Mouse (Mus musculus) CH12.LX (cell line): ENCODE data around the gene Myo3b. TPM values are rescaled to one million over a fixed set of nuclear protein-coding genes. Genes with fewer than 3 reads are reported as not detected.

Source experiments
- DNase-seq: peaks from one replicate; pipeline ENCODE4 v3.0.0-alpha.2; 2013; ENCODE audit errors: extremely low read depth
- H3K27ac ChIP-seq: 2 replicates; pipeline ENCODE4 v1.5.1; 2012; ENCODE audit warnings: low read depth, mild to moderate bottlenecking, control low read depth, moderate library complexity; ENCODE audit not compliant: insufficient read depth
- H3K27me3 ChIP-seq: replicated peaks from 2 replicates; pipeline ENCODE3; 2012; ENCODE audit warnings: inconsistent platforms
- H3K36me3 ChIP-seq, 2 experiments: replicated peaks in 1 of 2; 2 replicates each; pipeline versions ENCODE3 to v1.6.1; 2012; ENCODE audit warnings: inconsistent platforms in 1 of 2, low read length in 1 of 2, mild to moderate bottlenecking in 1 of 2, mixed read lengths in 1 of 2, moderate library complexity in 1 of 2; ENCODE audit not compliant: control insufficient read depth in 1 of 2, insufficient read depth in 1 of 2
- H3K4me1 ChIP-seq, 2 experiments: 2 replicates each; pipeline ENCODE4 v1.6.1; 2012; ENCODE audit warnings: inconsistent platforms in 1 of 2, moderate library complexity in 1 of 2; ENCODE audit not compliant: insufficient read depth in 2 of 2, control insufficient read depth in 1 of 2
- H3K4me2 ChIP-seq: 2 replicates; pipeline ENCODE4 v1.6.1; 2012; ENCODE audit warnings: low read depth, mild to moderate bottlenecking, control low read depth; ENCODE audit not compliant: poor library complexity, insufficient read depth, severe bottlenecking
- H3K4me3 ChIP-seq, 3 experiments: fragments of 150-350 bp in 1 of 3; sonication (generic) in 1 of 3; replicated peaks in 1 of 3; 2 replicates each; pipeline versions ENCODE3 to v1.5.1; 2011 to 2012; ENCODE audit warnings: low read depth in 2 of 3, low read length in 2 of 3, mild to moderate bottlenecking in 2 of 3, moderate library complexity in 2 of 3, control low read depth in 1 of 3, improper control_type of control experiment in 1 of 3, inconsistent platforms in 1 of 3, mixed read lengths in 1 of 3; ENCODE audit not compliant: poor library complexity in 1 of 3
- H3K79me2 ChIP-seq: replicated peaks from 2 replicates; pipeline ENCODE4 v1.6.1; 2012; ENCODE audit warnings: mild to moderate bottlenecking, moderate library complexity; ENCODE audit not compliant: control insufficient read depth, poor library complexity, insufficient read depth, severe bottlenecking; ENCODE audit errors: extremely low read depth
- H3K9ac ChIP-seq: 2 replicates; pipeline ENCODE4 v1.6.1; 2012; ENCODE audit warnings: low read depth, mild to moderate bottlenecking, control low read depth, moderate library complexity; ENCODE audit not compliant: insufficient read depth
- H3K9me3 ChIP-seq: replicated peaks from 2 replicates; pipeline ENCODE3; 2012; ENCODE audit warnings: low read length, inconsistent platforms, mixed read lengths
- BHLHE40 ChIP-seq: IDR thresholded peaks from 2 replicates; pipeline ENCODE4 v1.6.1; 2011; ENCODE audit warnings: mild to moderate bottlenecking, low read depth, low read length, improper control_type of control experiment
- CHD1 ChIP-seq: IDR thresholded peaks from 2 replicates; pipeline ENCODE4 v1.6.1; 2012; ENCODE audit warnings: low read depth, low read length, improper control_type of control experiment, inconsistent platforms
- CTCF ChIP-seq, 2 experiments: IDR thresholded peaks in 1 of 2; conservative IDR thresholded peaks in 1 of 2; 2 replicates each; pipeline ENCODE4 v1.5.1; 2011 to 2012; ENCODE audit warnings: low read depth in 2 of 2, low read length in 2 of 2, improper control_type of control experiment in 1 of 2, inconsistent platforms in 1 of 2, mild to moderate bottlenecking in 1 of 2, moderate library complexity in 1 of 2
- ELF1 ChIP-seq: IDR thresholded peaks from 2 replicates; pipeline ENCODE4 v1.6.1; 2014; ENCODE audit warnings: low read depth, mild to moderate bottlenecking, inconsistent platforms, low read length, improper control_type of control experiment
- ETS1 ChIP-seq: conservative IDR thresholded peaks from 2 replicates; pipeline ENCODE4 v1.6.1; 2012; ENCODE audit warnings: low read depth, mild to moderate bottlenecking, inconsistent platforms, low read length, improper control_type of control experiment, moderate library complexity
- GABPA ChIP-seq: IDR thresholded peaks from 2 replicates; pipeline ENCODE4 v1.6.1; 2012; ENCODE audit warnings: low read depth, low read length, improper control_type of control experiment, inconsistent platforms; ENCODE audit not compliant: insufficient replicate concordance
- HCFC1 ChIP-seq: IDR thresholded peaks from 2 replicates; pipeline ENCODE4 v1.6.1; 2012; ENCODE audit warnings: low read depth, mild to moderate bottlenecking, inconsistent platforms, low read length, improper control_type of control experiment
- IRF4 ChIP-seq: IDR thresholded peaks from 2 replicates; pipeline ENCODE4 v1.6.1; 2014; ENCODE audit warnings: low read depth, mild to moderate bottlenecking, inconsistent platforms, low read length, improper control_type of control experiment
- JUND ChIP-seq: conservative IDR thresholded peaks from 2 replicates; pipeline ENCODE4 v1.6.1; 2011; ENCODE audit warnings: low read depth, low read length, improper control_type of control experiment
- KAT2A ChIP-seq: IDR thresholded peaks from 2 replicates; pipeline ENCODE4 v1.6.1; 2012; ENCODE audit warnings: low read length, improper control_type of control experiment, inconsistent platforms; ENCODE audit not compliant: insufficient replicate concordance
- MAFK ChIP-seq: IDR thresholded peaks from 2 replicates; pipeline ENCODE4 v1.6.1; 2011; ENCODE audit warnings: low read length, improper control_type of control experiment; ENCODE audit not compliant: insufficient replicate concordance
- MAX ChIP-seq: IDR thresholded peaks from 2 replicates; pipeline ENCODE4 v1.6.1; 2011; ENCODE audit warnings: low read length, improper control_type of control experiment
- MAZ ChIP-seq: IDR thresholded peaks from 2 replicates; pipeline ENCODE4 v1.6.1; 2012; ENCODE audit warnings: low read depth, mild to moderate bottlenecking, inconsistent platforms, low read length, improper control_type of control experiment, moderate library complexity
- MXI1 ChIP-seq: IDR thresholded peaks from 2 replicates; pipeline ENCODE4 v1.6.1; 2011; ENCODE audit warnings: mild to moderate bottlenecking, low read depth, low read length, improper control_type of control experiment
- MYC ChIP-seq: IDR thresholded peaks from 2 replicates; pipeline ENCODE4 v1.6.1; 2011; ENCODE audit warnings: low read depth, mild to moderate bottlenecking, improper control_type of control experiment, low read length
- NRF1 ChIP-seq: IDR thresholded peaks from 2 replicates; pipeline ENCODE4 v1.6.1; 2014; ENCODE audit warnings: low read depth, mild to moderate bottlenecking, inconsistent platforms, low read length, improper control_type of control experiment, moderate library complexity
- PAX5 ChIP-seq: IDR thresholded peaks from 2 replicates; pipeline ENCODE4 v1.6.1; 2012; ENCODE audit warnings: low read length, inconsistent platforms, mixed read lengths
- POLR2A ChIP-seq: IDR thresholded peaks from 2 replicates; pipeline ENCODE4 v1.6.1; 2011; ENCODE audit warnings: low read depth, mild to moderate bottlenecking, improper control_type of control experiment, low read length
- POLR2AphosphoS2 ChIP-seq: IDR thresholded peaks from 2 replicates; pipeline ENCODE4 v1.6.1; 2011; ENCODE audit warnings: low read depth, low read length, improper control_type of control experiment
- RCOR1 ChIP-seq: conservative IDR thresholded peaks from 2 replicates; pipeline ENCODE4 v1.6.1; 2012; ENCODE audit warnings: low read depth, mild to moderate bottlenecking, inconsistent platforms, low read length, improper control_type of control experiment
- SIN3A ChIP-seq: IDR thresholded peaks from 2 replicates; pipeline ENCODE4 v1.6.1; 2012; ENCODE audit warnings: low read length, improper control_type of control experiment, inconsistent platforms
- SMC3 ChIP-seq: IDR thresholded peaks from 2 replicates; pipeline ENCODE4 v1.6.1; 2011; ENCODE audit warnings: low read depth, low read length, improper control_type of control experiment
- TBP ChIP-seq: conservative IDR thresholded peaks from 2 replicates; pipeline ENCODE4 v1.6.1; 2011; ENCODE audit warnings: low read depth, low read length, improper control_type of control experiment
- TCF12 ChIP-seq: IDR thresholded peaks from 2 replicates; pipeline ENCODE4 v1.6.1; 2014; ENCODE audit warnings: low read depth, mild to moderate bottlenecking, inconsistent platforms, low read length, improper control_type of control experiment
- UBTF ChIP-seq: IDR thresholded peaks from 2 replicates; pipeline ENCODE4 v1.6.1; 2012; ENCODE audit warnings: low read depth, mild to moderate bottlenecking, inconsistent platforms, low read length, improper control_type of control experiment, moderate library complexity
- ZC3H11A ChIP-seq: IDR thresholded peaks from 2 replicates; pipeline ENCODE4 v1.6.1; 2012; ENCODE audit warnings: low read depth, mild to moderate bottlenecking, inconsistent platforms, low read length, improper control_type of control experiment
- ZKSCAN1 ChIP-seq: IDR thresholded peaks from 2 replicates; pipeline ENCODE4 v1.6.1; 2012; ENCODE audit warnings: low read depth, inconsistent platforms, low read length, improper control_type of control experiment, borderline replicate concordance
- ZNF384 ChIP-seq: IDR thresholded peaks from 2 replicates; pipeline ENCODE4 v1.6.1; 2012; ENCODE audit warnings: low read depth, low read length, improper control_type of control experiment, inconsistent platforms
- dilution Hi-C: fragments of 300-500 bp; cut with MboI; formaldehyde crosslinking; loops from 2 replicates; pipeline ENCODE4 v1.14.3; 2020; ENCODE audit warnings: low sequenced_read_pairs; ENCODE audit not compliant: extremely low pct_unique_long_range_greater_than_20kb, extremely low pct_ligation_motif_present
- in situ Hi-C: fragments of 300-500 bp; cut with MboI; formaldehyde crosslinking; loops from 3 replicates; pipeline ENCODE4 v1.14.3; 2019; ENCODE audit warnings: low sequenced_read_pairs, low pct_ligation_motif_present, low pct_unique_long_range_greater_than_20kb, mixed read lengths
- polyA plus RNA-seq: library from polyadenylated mRNA; unstranded; fragments of >175 nt; gene quantifications from 2 replicates; pipeline ENCODE4 v1.2.1, GENCODE M21; 2012; ENCODE audit warnings: low read depth; ENCODE audit not compliant: insufficient read length
- total RNA-seq, 2 experiments: library from RNA; depleted of rRNA; stranded (reverse); fragments of 300-350 nt in 1 of 2; fragments of >200 nt in 1 of 2; gene quantifications; 2 replicates each; pipeline ENCODE4 v1.2.3; 2012 to 2014

Myo3b gene
- total and polyA plus RNA-seq, 3 experiments: 0.63 to 0.76 (median 0.64) TPM

- peaks cover 0 to 5% of the 10 kb centered on the region in 2 experiments; a peak in 1 of 4 replicates for H3K4me1 ChIP-seq
These were observed 169.5 kb downstream of the Myo3b start for GRCm38 (mm10) chr2:70208411-70208810.

GRCm38 (mm10) chr2:70209790-70210189 lies 170.9 kb downstream of the Myo3b start:
- peaks cover 0 to 5% of the 10 kb centered on the region in 2 experiments; a peak in 1 of 4 replicates for H3K4me1 ChIP-seq
- H3K4me2 ChIP-seq: no peak overlapping the region
- TF ChIP-seq CHD1: no peak
- TF ChIP-seq GABPA: no peak
- TF ChIP-seq SMC3: no peak
- no peak for TF ChIP-seq IRF4
- TF ChIP-seq RCOR1: no peak
- no peak for TF ChIP-seq MAFK
- TF ChIP-seq HCFC1: no peak
- TF ChIP-seq ELF1: no peak
- no peak for TF ChIP-seq KAT2A
- TF ChIP-seq NRF1: no peak
- no peak for TF ChIP-seq TCF12
- TF ChIP-seq BHLHE40: no peak
- TF ChIP-seq PAX5: no peak
- TF ChIP-seq ZKSCAN1: no peak
- no peak for TF ChIP-seq MXI1
- no peak for TF ChIP-seq CTCF (conservative IDR thresholded peaks at IDR 0.05 in 1 of 2, IDR thresholded peaks at IDR 0.05 in 1 of 2; ENCODE audit: low read depth in 2 of 2, low read length in 2 of 2)
- no peak for TF ChIP-seq MAZ
- no peak for TF ChIP-seq POLR2AphosphoS2
- TF ChIP-seq TBP: no peak
- no peak for TF ChIP-seq UBTF
- peaks cover 6% of the 10 kb centered on the region for H3K9me3 ChIP-seq
- H3K27ac ChIP-seq: no peak overlapping the region
- in situ Hi-C loops (no loop called here), dilution Hi-C loops (no loop called here)
- no peaks in the 10 kb centered on the region for H3K36me3 ChIP-seq
- no peak for DNase-seq
- H3K79me2 ChIP-seq: no peaks in the 10 kb centered on the region
- no peak overlapping the region for H3K4me3 ChIP-seq
- no peak overlapping the region for H3K9ac ChIP-seq
- no peaks in the 10 kb centered on the region for H3K27me3 ChIP-seq

More at GRCm38 (mm10) chr2:70208411-70208810, 169.5 kb downstream of the Myo3b start:
- no peak for DNase-seq
- in situ Hi-C loops (no loop called here), dilution Hi-C loops (no loop called here)
- Histone ChIP-seq H3K27me3 (no peaks in the 10 kb centered on the region), H3K4me3 (no peak overlapping the region), H3K27ac (no peak overlapping the region), H3K4me2 (no peak overlapping the region), H3K9ac (no peak overlapping the region), H3K79me2 (no peaks in the 10 kb centered on the region), H3K36me3 (no peaks in the 10 kb centered on the region), H3K9me3 (peaks cover 6% of the 10 kb centered on the region)
- TF ChIP-seq TCF12: no peak
- TF ChIP-seq SIN3A: no peak
- no peak for TF ChIP-seq KAT2A
- no peak for TF ChIP-seq IRF4
- TF ChIP-seq ETS1: no peak
- no peak for TF ChIP-seq MAX
- TF ChIP-seq ZNF384: no peak
- TF ChIP-seq POLR2A: no peak
- TF ChIP-seq ZC3H11A: no peak
- no peak for TF ChIP-seq MYC
- TF ChIP-seq JUND: no peak
